Mouse (Mus musculus) cortical plate, adult 2 months (tissue): ENCODE measurements at regions not wholly inside any gene's neighbourhood (a gene's known extent, or its start where the extent isn't known, plus 50 kb on each side); places are given as distances from the start of the nearest gene placed in this dataset.

Experiments
- CTCF ChIP-seq: fragments of 200-500 bp; IDR thresholded peaks from 2 replicates; pipeline ENCODE4 v1.5.1; 2011; ENCODE audit warnings: mild to moderate bottlenecking, control low read depth, low read length; ENCODE audit not compliant: insufficient read depth; ENCODE audit errors: extremely low read depth
- POLR2A ChIP-seq: fragments of 200-500 bp; IDR thresholded peaks from 2 replicates; pipeline ENCODE4 v1.6.1; 2011; ENCODE audit warnings: mild to moderate bottlenecking, low read length, control low read depth; ENCODE audit not compliant: insufficient read depth; ENCODE audit errors: extremely low read depth

GRCm38 (mm10) chr8:89232318-89232717 lies 188.4 kb upstream of the Sall1 start:
- TF ChIP-seq CTCF: no peak
- TF ChIP-seq POLR2A: no peak
